Mouse (Mus musculus) forebrain, embryonic 15.5 days (tissue): ENCODE results near the gene Mbd4. TPM values are rescaled to one million over a fixed set of nuclear protein-coding genes. Genes with fewer than 3 reads are reported as not detected.

Source experiments
- ATAC-seq: fragments of 200-750 bp; cut with Nextera tagmentation; replicated peaks from 2 replicates; pipeline ENCODE4 v1.8.0; 2017; ENCODE audit warnings: mild to moderate bottlenecking, moderate TSS enrichment, moderate library complexity
- H3K27ac ChIP-seq: fragments of 300-500 bp; sonication (generic); replicated peaks from 2 replicates; pipeline ENCODE4 v1.5.1; 2015; ENCODE audit warnings: mild to moderate bottlenecking, inconsistent platforms
- H3K27me3 ChIP-seq: fragments of 300-500 bp; sonication (generic); 2 replicates; pipeline ENCODE4 v1.6.1; 2015; ENCODE audit warnings: inconsistent platforms
- H3K36me3 ChIP-seq: fragments of 300-500 bp; sonication (generic); 2 replicates; pipeline ENCODE4 v1.6.1; 2015; ENCODE audit warnings: mild to moderate bottlenecking, inconsistent platforms
- H3K4me1 ChIP-seq: fragments of 300-500 bp; sonication (generic); 2 replicates; pipeline ENCODE4 v1.6.1; 2015; ENCODE audit warnings: inconsistent platforms
- H3K4me2 ChIP-seq: fragments of 300-500 bp; sonication (generic); replicated peaks from 2 replicates; pipeline ENCODE4 v1.6.1; 2015; ENCODE audit warnings: mild to moderate bottlenecking, inconsistent platforms
- H3K4me3 ChIP-seq: fragments of 300-500 bp; sonication (generic); 2 replicates; pipeline ENCODE4 v1.5.1; 2015; ENCODE audit warnings: mild to moderate bottlenecking, inconsistent platforms
- H3K9ac ChIP-seq: fragments of 300-500 bp; sonication (generic); replicated peaks from 2 replicates; pipeline ENCODE4 v1.6.1; 2015; ENCODE audit warnings: mild to moderate bottlenecking, inconsistent platforms
- H3K9me3 ChIP-seq: fragments of 300-500 bp; sonication (generic); 2 replicates; pipeline ENCODE4 v1.6.1; 2016; ENCODE audit warnings: inconsistent platforms
- WGBS: fragments of 180-500 bp; shearing (Covaris S2); methylation state at CpG from one replicate; pipeline ENCODE4 v1.1.7; 2015; ENCODE audit warnings: mixed read lengths; 5-methylcytosine and 5-hydroxymethylcytosine counted together
- polyA plus RNA-seq: library from polyadenylated mRNA; unstranded; fragments of >200 nt; fragmentation: Nextera tagmentation; extraction: Ambion mirVana; gene quantifications from 2 replicates; pipeline ENCODE4 v1.2.1, GENCODE M21; 2015

Mbd4 gene
- polyA plus RNA-seq, 1 experiment from 2014 or later, result 15.5 TPM

DNA sequence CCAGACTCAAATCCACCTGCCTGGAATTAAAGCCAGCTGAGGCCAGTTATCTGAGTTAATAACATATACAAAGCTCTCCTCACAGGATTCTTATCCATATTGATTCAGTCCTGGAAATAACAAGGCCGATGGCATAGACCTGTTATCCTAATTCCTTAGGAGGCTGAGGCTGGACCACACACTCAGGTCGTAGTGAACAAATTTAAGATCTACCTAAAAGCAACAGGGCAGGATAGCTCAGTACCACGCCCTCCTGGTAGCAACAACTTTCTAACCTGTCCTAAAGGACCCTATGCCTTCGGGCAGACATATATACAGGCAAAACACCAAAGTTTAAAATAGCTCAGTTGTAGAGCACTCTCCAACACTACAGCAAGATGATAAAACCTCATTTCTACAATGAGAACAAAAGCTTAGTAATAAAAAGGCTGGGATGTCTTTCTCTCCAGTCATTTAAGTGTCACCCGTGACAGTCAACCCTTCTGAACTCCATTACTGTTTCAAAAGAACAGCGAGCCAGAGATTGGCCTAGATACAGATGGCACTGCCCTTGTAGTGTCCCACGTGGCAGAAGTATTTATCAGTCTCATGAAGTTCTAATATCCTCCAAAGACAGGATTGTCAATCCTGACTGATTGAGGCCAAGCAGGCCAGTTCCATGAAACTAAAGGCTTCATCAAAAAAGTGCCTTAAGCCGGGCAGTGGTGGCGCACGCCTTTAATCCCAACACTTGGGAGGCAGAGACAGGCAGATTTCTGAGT, 48.6 kb downstream of the Mbd4 start:
- WGBS, result 63% methylated on average over 10 of the region's 10 CpGs
- Histone ChIP-seq H3K27ac (no peak overlapping the region), H3K27me3 (no peaks in the 10 kb centered on the region), H3K4me1 (peaks cover 23% of the 10 kb centered on the region), H3K9me3 (no peaks in the 10 kb centered on the region), H3K4me2 (no peak overlapping the region), H3K4me3 (no peak overlapping the region), H3K36me3 (peaks cover 61% of the 10 kb centered on the region), H3K9ac (no peak overlapping the region)
- ATAC-seq, result no peak

DNA sequence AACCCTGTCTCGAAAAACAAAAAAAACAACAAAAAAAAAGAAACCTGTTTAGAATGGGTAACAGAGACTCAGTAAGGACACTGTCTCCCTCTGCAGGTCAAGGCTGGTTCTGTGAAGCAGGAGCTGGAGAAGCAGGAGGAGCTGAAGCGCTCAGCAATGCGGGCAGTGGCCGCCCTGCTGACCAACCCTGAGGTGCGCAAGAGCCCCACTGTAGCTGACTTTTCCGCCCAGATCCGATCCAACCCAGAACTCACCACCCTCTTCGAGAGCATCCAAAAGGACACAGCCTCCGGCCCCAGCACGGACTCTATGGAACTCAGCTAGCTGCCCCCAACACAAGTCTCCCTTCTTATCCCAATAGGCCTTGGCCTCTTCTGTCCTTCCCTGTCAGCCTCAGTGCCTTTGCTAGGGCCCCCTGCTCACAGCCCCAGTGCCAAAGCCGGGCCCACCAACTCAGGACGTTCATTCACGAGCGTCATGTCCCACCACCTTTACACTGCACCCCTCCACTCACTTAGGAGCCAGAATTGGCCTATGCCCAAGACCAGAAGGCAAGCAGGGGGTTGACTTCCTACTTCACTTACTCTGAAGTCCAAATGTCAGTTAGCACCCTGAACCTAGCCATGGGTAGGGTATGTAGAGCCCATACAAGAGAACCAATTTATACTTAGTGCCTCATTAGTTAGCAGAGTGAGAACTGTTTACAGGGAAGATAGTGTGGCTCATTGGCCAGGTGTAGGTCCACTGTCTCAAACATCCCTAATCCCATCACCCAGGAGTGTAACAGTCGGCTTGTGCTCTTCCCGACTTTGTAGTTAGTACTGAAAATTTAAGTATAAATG, 49.4 kb downstream of the Mbd4 start:
- Histone ChIP-seq H3K4me1 (peaks cover 23% of the 10 kb centered on the region), H3K4me2 (no peak overlapping the region), H3K9ac (no peak overlapping the region), H3K4me3 (no peak overlapping the region), H3K27ac (no peak overlapping the region), H3K9me3 (no peaks in the 10 kb centered on the region), H3K36me3 (peaks cover 69% of the 10 kb centered on the region), H3K27me3 (no peaks in the 10 kb centered on the region)
- WGBS, result 41% methylated on average over 16 of the region's 16 CpGs
- 0 out of 2 replicates have a peak, but pooled peaks have one; percentile 8 for ATAC-seq

DNA sequence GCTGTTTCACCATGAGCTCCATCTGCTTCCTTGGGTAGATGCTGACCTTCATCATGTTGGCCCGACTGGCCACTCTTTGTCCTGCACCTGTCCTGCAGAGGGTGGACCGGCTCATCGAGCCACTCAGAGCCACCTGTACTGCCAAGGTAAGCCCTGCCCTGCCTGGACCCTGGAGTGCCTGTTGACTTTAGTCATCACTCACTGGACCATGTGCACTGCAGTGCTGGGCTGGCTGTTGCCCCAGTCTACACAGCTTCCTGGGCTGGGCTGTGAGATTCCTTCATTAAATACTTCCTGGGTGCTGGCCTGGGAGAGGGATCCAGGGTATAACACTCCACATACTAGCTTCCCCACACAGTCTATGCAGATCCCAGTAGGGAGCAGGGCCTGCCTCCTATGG, 51.4 kb downstream of the Mbd4 start:
- Histone ChIP-seq H3K36me3 (peaks cover 88% of the 10 kb centered on the region), H3K4me1 (peaks cover 13% of the 10 kb centered on the region), H3K27me3 (no peaks in the 10 kb centered on the region), H3K27ac (no peak overlapping the region), H3K9me3 (no peaks in the 10 kb centered on the region), H3K4me2 (no peak overlapping the region), H3K4me3 (no peak overlapping the region), H3K9ac (no peak overlapping the region)
- 94% methylated on average over 3 of the region's 3 CpGs for WGBS
- no peak for ATAC-seq

DNA sequence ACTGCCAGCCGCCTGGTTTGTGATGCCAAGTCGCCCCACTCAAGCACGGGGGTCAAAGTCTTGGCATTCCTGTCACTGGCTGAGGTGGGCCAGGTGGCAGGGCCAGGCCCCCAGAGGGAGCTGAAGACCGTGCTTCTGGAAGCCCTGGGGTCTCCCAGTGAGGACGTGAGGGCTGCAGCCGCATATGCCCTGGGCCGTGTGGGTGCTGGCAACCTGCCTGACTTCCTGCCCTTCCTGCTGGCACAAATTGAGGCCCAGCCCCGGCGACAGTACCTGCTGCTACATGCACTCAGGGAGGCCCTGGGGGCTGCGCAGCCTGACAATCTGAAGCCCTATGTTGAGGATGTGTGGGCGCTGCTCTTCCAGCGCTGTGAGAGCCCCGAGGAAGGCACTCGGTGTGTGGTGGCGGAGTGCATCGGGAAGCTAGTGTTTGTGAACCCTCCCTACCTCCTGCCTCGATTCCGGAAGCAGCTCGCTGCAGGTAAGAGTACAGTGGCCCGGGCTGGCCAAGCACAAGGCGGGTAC, 60.4 kb downstream of the Mbd4 start:
- Histone ChIP-seq H3K4me2 (no peak overlapping the region), H3K27ac (no peak overlapping the region), H3K27me3 (no peaks in the 10 kb centered on the region), H3K4me3 (no peak overlapping the region), H3K36me3 (peaks cover 92% of the 10 kb centered on the region), H3K4me1 (no peaks in the 10 kb centered on the region), H3K9ac (no peak overlapping the region), H3K9me3 (no peaks in the 10 kb centered on the region)
- no peak for ATAC-seq
- 85% methylated on average over 21 of the region's 21 CpGs for WGBS

DNA sequence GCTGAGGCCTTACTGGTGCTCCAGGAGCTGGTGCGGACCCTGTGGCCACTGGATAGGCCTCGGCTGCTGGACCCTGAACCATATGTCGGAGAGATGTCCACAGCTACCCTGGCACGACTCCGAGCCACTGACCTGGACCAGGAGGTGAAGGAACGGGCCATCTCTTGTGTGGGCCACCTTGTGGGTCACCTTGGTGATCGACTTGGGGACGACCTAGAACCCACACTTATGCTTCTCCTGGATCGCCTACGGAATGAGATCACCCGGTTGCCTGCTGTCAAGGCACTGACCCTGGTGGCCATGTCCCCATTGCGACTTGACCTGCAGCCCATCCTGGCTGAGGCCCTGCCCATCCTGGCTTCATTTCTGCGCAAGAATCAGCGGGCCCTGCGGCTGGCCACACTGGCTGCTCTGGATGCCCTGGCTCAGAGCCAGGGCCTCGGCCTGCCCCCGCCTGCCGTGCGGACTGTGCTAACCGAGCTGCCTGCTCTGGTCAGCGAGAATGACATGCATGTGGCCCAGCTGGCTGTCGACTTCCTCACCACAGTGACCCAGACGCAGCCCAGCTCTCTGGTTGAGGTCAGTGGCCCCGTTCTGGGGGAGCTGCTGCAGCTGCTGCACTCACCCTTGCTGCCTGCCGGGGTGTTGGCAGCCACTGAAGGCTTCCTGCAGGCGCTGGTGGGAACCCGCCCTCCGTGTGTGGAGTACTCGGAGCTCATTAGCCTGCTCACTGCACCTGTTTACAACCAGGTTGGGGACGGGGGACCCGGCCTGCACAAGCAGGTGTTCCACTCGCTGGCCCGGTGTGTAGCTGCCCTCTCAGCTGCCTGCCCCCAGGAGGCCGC, 61.1 kb downstream of the Mbd4 start:
- Histone ChIP-seq H3K27ac (no peak overlapping the region), H3K4me2 (no peak overlapping the region), H3K36me3 (peaks cover 90% of the 10 kb centered on the region), H3K4me3 (no peak overlapping the region), H3K9ac (no peak overlapping the region), H3K27me3 (no peaks in the 10 kb centered on the region), H3K4me1 (no peaks in the 10 kb centered on the region), H3K9me3 (no peaks in the 10 kb centered on the region)
- ATAC-seq, result 0 out of 2 replicates have a peak, but pooled peaks have one; percentile 13
- WGBS, result 86% methylated on average over 34 of the region's 34 CpGs

DNA sequence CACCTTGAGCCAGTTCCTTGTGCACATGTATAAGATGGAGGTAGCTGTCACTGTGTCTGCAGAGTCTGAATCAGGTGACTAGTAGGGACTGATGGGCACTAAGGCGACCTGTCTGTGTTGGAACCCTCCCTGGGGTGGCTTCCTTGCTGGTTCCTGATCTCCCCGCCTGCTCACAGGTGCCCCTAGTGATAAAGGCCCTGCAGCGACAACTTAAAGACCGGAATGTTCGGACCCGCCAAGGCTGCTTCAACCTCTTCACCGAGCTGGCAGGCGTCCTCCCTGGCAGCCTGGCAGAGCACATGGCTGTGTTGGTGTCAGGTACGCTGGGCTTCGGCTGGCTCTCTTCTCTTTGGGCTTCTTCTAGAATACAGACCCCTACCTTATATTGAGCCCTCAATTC, 62.2 kb downstream of the Mbd4 start:
- Histone ChIP-seq H3K27ac (no peak overlapping the region), H3K4me3 (no peak overlapping the region), H3K27me3 (no peaks in the 10 kb centered on the region), H3K9ac (no peak overlapping the region), H3K4me1 (no peaks in the 10 kb centered on the region), H3K36me3 (peaks cover 94% of the 10 kb centered on the region), H3K4me2 (no peak overlapping the region), H3K9me3 (no peaks in the 10 kb centered on the region)
- no peak for ATAC-seq
- WGBS, result 79% methylated on average over 10 of the region's 10 CpGs

Other genes starting within 250 kb of the Mbd4 start
- 155 and 161 TPM in 2 replicates for gene Raf1, start 176.7 kb downstream of the Mbd4 start, polyA plus RNA-seq
- 0.40 and 0.75 TPM in 2 replicates for gene Tmem40, start 91.0 kb downstream of the Mbd4 start, polyA plus RNA-seq
- gene Cand2, start 78.8 kb downstream of the Mbd4 start, polyA plus RNA-seq, result 17.1 and 19.5 TPM in 2 replicates
- gene Rpl32, start 44.6 kb downstream of the Mbd4 start, polyA plus RNA-seq, result 1,339 and 1,342 TPM in 2 replicates
- gene Efcab12, start 15.0 kb downstream of the Mbd4 start, polyA plus RNA-seq, result 1.8 and 2.0 TPM in 2 replicates
- 28.2 and 29.4 TPM in 2 replicates for gene Ift122, start 99 bp upstream of the Mbd4 start, polyA plus RNA-seq
- 0.09 and 0.19 TPM in 2 replicates for gene Rho, start 78.4 kb upstream of the Mbd4 start, polyA plus RNA-seq
- gene H1foo, start 91.6 kb upstream of the Mbd4 start, polyA plus RNA-seq, result not detected in 2 replicates
- gene Plxnd1, start 141.6 kb upstream of the Mbd4 start, polyA plus RNA-seq, result 13.5 and 21.4 TPM in 2 replicates